1 mouse cellular context compared by ENCODE assay signal in genomic region chr1:90203783-90204690, GRCm38 (mm10).
TF ChIP-seq lines count a peak whose summit lies in the region.

Gene Ackr3, plus strand, starts transcription at chr1:90203980.

TF ChIP-seq in CH12.LX, 34 proteins besides CTCF, POLR2A, EP300 and RAD21 (continued from another document):
- TF ChIP-seq BHLHE40 (IDR thresholded peaks at IDR 0.05; ENCODE audit: low read depth, low read length) = peak; percentile 57; the same call in 1 of the 2 replicates
- TF ChIP-seq USF1 (IDR thresholded peaks at IDR 0.05; ENCODE audit: low read depth, low read length) = no peak
- TF ChIP-seq KAT2A (IDR thresholded peaks at IDR 0.05; ENCODE audit: insufficient replicate concordance, low read length) = 0 out of 2 replicates have a peak, but pooled peaks have one; percentile 28
- peak; percentile 50; the same call in 1 of the 2 replicates for TF ChIP-seq MEF2A (IDR thresholded peaks at IDR 0.05; ENCODE audit: borderline replicate concordance, low read depth, low read length)
- TF ChIP-seq HCFC1 (IDR thresholded peaks at IDR 0.05; ENCODE audit: low read depth, low read length) = no peak; the same call in 1 of the 2 replicates
- TF ChIP-seq ZC3H11A (IDR thresholded peaks at IDR 0.05; ENCODE audit: low read depth, low read length) = peak; percentile 18; the same call in 1 of the 2 replicates
- peak; percentile 29; the same call in 1 of the 2 replicates for TF ChIP-seq MYC (IDR thresholded peaks at IDR 0.05; ENCODE audit: low read depth, low read length)
- no peak for TF ChIP-seq JUND (conservative IDR thresholded peaks at IDR 0.05; ENCODE audit: low read depth, low read length)
- no peak for TF ChIP-seq CHD2 (IDR thresholded peaks at IDR 0.05; ENCODE audit: low read length)
- no peak for TF ChIP-seq ZKSCAN1 (IDR thresholded peaks at IDR 0.05; ENCODE audit: borderline replicate concordance, low read depth, low read length)
- no peak for TF ChIP-seq GABPA (IDR thresholded peaks at IDR 0.05; ENCODE audit: insufficient replicate concordance, low read depth, low read length)
